Mouse (Mus musculus): ENCODE results near the gene Gm3239. TPM values are rescaled to one million over a fixed set of nuclear protein-coding genes. Genes with fewer than 3 reads are reported as not detected.
"Not testable (repeated sequence)": the region's sequence is repeated elsewhere in the genome, so short reads cannot be mapped to it uniquely, and the experiment has no call there.

The Gm3239 gene
- polyA plus RNA-seq (2015; fragmentation: Nextera tagmentation; extraction: Ambion mirVana) = 0.44 and 0.65 TPM in 2 replicates

- not testable (repeated sequence) for H3K27ac ChIP-seq; H3K27me3 ChIP-seq; H3K9me3 ChIP-seq; H3K4me2 ChIP-seq; H3K4me3 ChIP-seq; H3K9ac ChIP-seq; ATAC-seq (ENCODE audit: low FRiP score); H3K36me3 ChIP-seq; H3K4me1 ChIP-seq (replicated peaks)
- no CpG with 5 or more reads among the region's 2 CpGs for WGBS
These were observed at the start of gene Gm3239 for GRCm38 (mm10) chr14:4663892-4664291. TSS of gene Gm3239 (plus strand) at chr14:4664192.

DNA sequence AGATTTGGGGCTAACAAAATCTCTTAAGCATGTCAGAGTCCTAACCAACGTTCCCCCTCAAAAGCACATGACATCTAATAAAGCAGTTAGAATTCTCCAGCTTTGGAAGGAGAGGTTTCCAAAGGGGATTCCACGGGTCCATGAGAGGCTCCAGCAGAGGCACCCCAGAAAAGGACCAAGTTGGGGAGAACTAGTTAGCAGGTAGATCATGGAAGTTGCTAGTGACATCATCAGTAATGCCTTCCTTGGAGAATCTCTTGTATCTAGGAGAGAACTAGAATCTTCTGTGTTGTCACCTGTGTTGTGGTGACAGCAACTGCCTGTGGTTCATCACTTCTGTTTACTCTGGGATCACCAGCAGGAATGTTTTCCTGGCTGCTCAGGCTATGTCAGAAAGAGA is 31.9 kb upstream of the Gm3239 start, which contains the start of gene Gm8159:
Gm8159 (plus strand) TSS at position 301 of the 400 bp plus-strand sequence.
- not testable (repeated sequence) for H3K4me2 ChIP-seq; H3K36me3 ChIP-seq; H3K9me3 ChIP-seq; H3K4me3 ChIP-seq; H3K4me1 ChIP-seq (replicated peaks); H3K27ac ChIP-seq; H3K27me3 ChIP-seq; ATAC-seq (ENCODE audit: low FRiP score); H3K9ac ChIP-seq
- WGBS = no CpG with 5 or more reads among the region's 2 CpGs

DNA sequence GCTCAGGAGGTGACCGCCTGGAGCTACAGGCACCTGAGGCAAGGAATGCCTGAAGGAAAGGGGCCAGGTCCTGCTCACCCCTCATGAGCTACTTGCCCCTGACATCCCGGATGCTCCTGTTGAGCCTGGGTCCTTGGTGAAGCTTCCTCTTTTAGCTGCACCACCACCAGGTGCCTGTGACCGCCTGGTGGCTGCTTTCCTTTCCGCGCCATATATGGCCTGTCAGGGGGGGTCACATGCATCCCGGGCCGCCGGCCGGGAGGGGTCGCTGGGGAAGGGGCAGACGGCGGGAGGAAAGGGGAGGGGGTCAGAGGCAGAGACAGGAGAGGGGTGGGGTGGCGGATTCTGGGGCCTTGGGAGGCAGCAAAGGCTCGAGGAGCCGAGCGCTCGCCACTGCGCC is 14.7 kb upstream of the Gm3239 start:
- Histone ChIP-seq H3K4me3 (peak overlapping the region; percentile 39), H3K4me2 (peak overlapping the region; percentile 65)
- not testable (repeated sequence) for H3K9ac ChIP-seq; H3K27me3 ChIP-seq; H3K27ac ChIP-seq; H3K4me1 ChIP-seq (replicated peaks); H3K9me3 ChIP-seq; H3K36me3 ChIP-seq; ATAC-seq (ENCODE audit: low FRiP score)
- WGBS = 2% methylated on average over 9 of the region's 18 CpGs

- H3K9me3 ChIP-seq; H3K9ac ChIP-seq; H3K27me3 ChIP-seq; H3K4me3 ChIP-seq; H3K4me1 ChIP-seq (replicated peaks); H3K27ac ChIP-seq; H3K36me3 ChIP-seq; ATAC-seq (ENCODE audit: low FRiP score): not testable (repeated sequence)
- H3K4me2 ChIP-seq = peak overlapping the region; percentile 65; the same call in 1 of the 2 replicates
- WGBS = 2% methylated on average over 4 of the region's 9 CpGs
These were observed 13.7 kb upstream of the Gm3239 start for GRCm38 (mm10) chr14:4650324-4650723.

GRCm38 (mm10) chr14:4708938-4709337 is 44.9 kb downstream of the Gm3239 start, which contains the start of gene Gm7876:
TSS of gene Gm7876 (plus strand) at chr14:4709238.
- H3K9ac ChIP-seq; H3K36me3 ChIP-seq; ATAC-seq (ENCODE audit: low FRiP score); H3K27ac ChIP-seq; H3K4me1 ChIP-seq (replicated peaks); H3K9me3 ChIP-seq; H3K4me2 ChIP-seq; H3K4me3 ChIP-seq; H3K27me3 ChIP-seq: not testable (repeated sequence)
- WGBS = 86% methylated on average over 1 of the region's 2 CpGs

Other genes with a start within 250 kb of the Gm3239 start
- 4.6 and 5.6 TPM in 2 replicates for gene Gm3164, start 248.7 kb upstream of the Gm3239 start, polyA plus RNA-seq (2015; fragmentation: Nextera tagmentation; extraction: Ambion mirVana)
- gene Gm3173, start 233.2 kb upstream of the Gm3239 start, polyA plus RNA-seq (2015; fragmentation: Nextera tagmentation; extraction: Ambion mirVana) = 1.0 TPM in 1 of 2 replicates, not detected in the other
- not detected in 2 replicates for gene Gm3182, start 182.4 kb upstream of the Gm3239 start, polyA plus RNA-seq (2015; fragmentation: Nextera tagmentation; extraction: Ambion mirVana)
- not detected in 2 replicates for gene Gm3047, start 108.8 kb upstream of the Gm3239 start, polyA plus RNA-seq (2015; fragmentation: Nextera tagmentation; extraction: Ambion mirVana)
- 0.27 TPM in 1 of 2 replicates, not detected in the other for gene Gm8159, start 31.8 kb upstream of the Gm3239 start, polyA plus RNA-seq (2015; fragmentation: Nextera tagmentation; extraction: Ambion mirVana)
- not detected in 2 replicates for gene Gm7876, start 45.0 kb downstream of the Gm3239 start, polyA plus RNA-seq (2015; fragmentation: Nextera tagmentation; extraction: Ambion mirVana)
- gene Gm3252, start 62.6 kb downstream of the Gm3239 start, polyA plus RNA-seq (2015; fragmentation: Nextera tagmentation; extraction: Ambion mirVana) = 2.1 and 2.6 TPM in 2 replicates
- not detected in 2 replicates for gene Gm9602, start 112.1 kb downstream of the Gm3239 start, polyA plus RNA-seq (2015; fragmentation: Nextera tagmentation; extraction: Ambion mirVana)
- not detected in 2 replicates for gene Gm3269, start 173.9 kb downstream of the Gm3239 start, polyA plus RNA-seq (2015; fragmentation: Nextera tagmentation; extraction: Ambion mirVana)
- gene Gm3264, start 191.4 kb downstream of the Gm3239 start, polyA plus RNA-seq (2015; fragmentation: Nextera tagmentation; extraction: Ambion mirVana) = 2.7 and 3.4 TPM in 2 replicates
- not detected in 2 replicates for gene Gm3278, start 228.2 kb downstream of the Gm3239 start, polyA plus RNA-seq (2015; fragmentation: Nextera tagmentation; extraction: Ambion mirVana)